Mouse (Mus musculus): Measurements from ENCODE around the gene Hnrnph3.

DNA sequence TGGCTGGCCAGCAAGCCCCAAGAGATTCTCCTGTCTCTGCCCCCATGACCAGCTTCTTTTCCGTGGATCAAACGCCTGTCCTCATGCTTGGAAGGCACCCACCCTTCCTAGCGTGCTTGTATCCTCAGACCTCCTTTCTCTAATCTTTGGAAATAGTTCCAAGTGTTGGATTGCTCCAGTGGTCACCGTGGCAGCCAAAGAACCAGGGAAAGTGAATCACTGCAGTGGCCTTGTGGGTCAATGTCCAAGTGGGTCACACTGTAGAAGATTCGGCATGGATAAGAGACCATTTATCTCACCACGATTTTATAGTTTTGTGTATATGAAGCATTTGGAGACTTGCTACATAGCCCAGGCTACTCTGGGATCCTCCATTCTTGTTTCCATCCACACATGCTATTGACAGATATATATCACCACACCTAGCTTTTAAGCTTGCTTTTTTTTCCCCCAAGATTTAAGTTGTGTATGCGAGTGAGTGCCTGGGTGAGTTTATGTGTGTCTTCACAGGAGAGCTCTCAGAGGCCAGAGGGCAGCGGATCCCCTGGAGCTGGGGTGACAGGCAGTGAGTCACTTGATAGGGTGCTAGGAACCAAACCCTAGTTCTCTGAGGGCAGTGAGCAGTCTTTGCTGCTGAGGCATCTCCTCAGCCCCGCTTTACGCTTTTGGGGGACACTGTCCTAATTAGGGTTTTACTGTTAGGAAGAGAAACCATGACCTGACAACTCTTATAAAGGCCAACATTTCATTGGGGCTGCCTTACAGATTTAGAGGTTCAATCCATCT is 3.6 kb upstream of the Hnrnph3 start:
- TF ChIP-seq CTCF (conservative IDR thresholded peaks at IDR 0.05 in 1 of 2, IDR thresholded peaks at IDR 0.05 in 1 of 2; ENCODE audit: low read depth in 2 of 2, low read length in 2 of 2): no peak
- TF ChIP-seq EP300 (IDR thresholded peaks at IDR 0.05; ENCODE audit: low read length): no peak
- no peak for TF ChIP-seq GABPA (IDR thresholded peaks at IDR 0.05; ENCODE audit: insufficient replicate concordance, low read depth, low read length)
- TF ChIP-seq POLR2AphosphoS2 (IDR thresholded peaks at IDR 0.05; ENCODE audit: low read depth, low read length): no peak
- no peak for TF ChIP-seq RCOR1 (conservative IDR thresholded peaks at IDR 0.05; ENCODE audit: low read depth, low read length)
- TF ChIP-seq ZNF384 (IDR thresholded peaks at IDR 0.05; ENCODE audit: low read depth, low read length): no peak
- no peak for TF ChIP-seq SMC3 (IDR thresholded peaks at IDR 0.05; ENCODE audit: low read depth, low read length)
- no peak for TF ChIP-seq CHD2 (IDR thresholded peaks at IDR 0.05; ENCODE audit: low read length)
- TF ChIP-seq MAX (IDR thresholded peaks at IDR 0.05; ENCODE audit: low read length): no peak
- TF ChIP-seq UBTF (IDR thresholded peaks at IDR 0.05; ENCODE audit: low read depth, low read length): no peak
- no peak for TF ChIP-seq MEF2A (IDR thresholded peaks at IDR 0.05; ENCODE audit: borderline replicate concordance, low read depth, low read length)
- TF ChIP-seq ELF1 (IDR thresholded peaks at IDR 0.05; ENCODE audit: low read depth, low read length): no peak
- TF ChIP-seq POLR2A (IDR thresholded peaks at IDR 0.05; ENCODE audit: low read depth, low read length): no peak

Measured in CH12.LX (cell line).